Mouse (Mus musculus) ovary, postnatal 36 days (tissue): ENCODE results near the gene Ap3s2.

Experiments
- DNase-seq: peaks from one replicate; pipeline ENCODE4 v3.0.0; 2022; ENCODE audit warnings: low spot score, mixed read lengths

The Ap3s2 gene

GRCm38 (mm10) chr7:79888603-79889002 is 31.8 kb downstream of the Ap3s2 start:
- DNase-seq: peak; percentile 24

DNA sequence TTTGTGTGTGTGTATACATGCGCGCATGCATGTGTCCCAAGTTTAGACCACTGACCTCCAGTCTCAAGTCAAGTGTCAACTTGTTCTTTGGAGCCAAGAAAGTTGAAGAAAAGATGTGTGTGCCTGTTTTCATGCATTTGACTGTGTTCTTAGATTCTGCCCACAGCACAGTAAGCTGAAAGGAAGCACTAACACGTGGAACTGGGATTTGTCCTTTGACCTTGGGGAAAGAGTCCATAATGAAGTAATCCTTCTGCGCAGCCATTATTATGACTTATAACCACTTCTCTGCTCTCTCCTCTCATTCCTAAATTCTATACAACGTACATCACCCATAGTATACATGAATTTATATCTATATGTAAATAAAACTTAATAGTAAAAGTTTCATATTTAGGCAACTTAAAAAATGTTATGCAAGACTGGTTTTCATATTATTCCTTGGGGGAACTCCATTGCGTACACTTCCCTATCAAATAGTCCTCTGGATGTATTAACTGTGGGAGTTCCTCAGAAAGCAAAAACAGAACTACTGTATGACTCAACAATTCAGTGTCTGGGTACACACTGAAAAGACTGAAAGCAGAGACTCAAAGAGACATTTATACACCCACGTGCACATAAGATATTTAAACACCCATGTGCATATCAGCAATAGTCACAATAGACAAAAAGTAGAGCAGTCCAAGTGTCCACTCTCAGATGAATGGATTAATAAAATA is 36.7 kb downstream of the Ap3s2 start:
- no peak for DNase-seq

DNA sequence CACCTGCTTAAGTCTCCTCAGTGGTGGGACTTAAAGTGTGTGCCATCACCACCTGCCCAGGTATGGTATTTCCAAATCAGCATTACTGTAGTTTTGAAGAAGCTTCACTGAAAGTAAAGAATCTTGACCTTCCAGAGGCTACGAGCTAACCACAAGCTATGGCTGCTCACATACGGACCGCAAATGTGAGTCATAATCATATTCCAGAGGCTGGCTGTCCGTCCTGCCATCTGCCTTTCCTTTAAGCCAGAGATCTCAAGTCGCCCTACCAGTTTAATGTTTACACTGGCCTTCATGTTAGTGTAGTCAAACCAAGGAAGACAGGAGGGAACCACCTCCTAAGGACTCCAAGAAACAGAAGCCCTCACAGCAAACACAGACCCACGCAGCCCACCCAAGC is 38.5 kb downstream of the Ap3s2 start:
- DNase-seq: no peak

DNA sequence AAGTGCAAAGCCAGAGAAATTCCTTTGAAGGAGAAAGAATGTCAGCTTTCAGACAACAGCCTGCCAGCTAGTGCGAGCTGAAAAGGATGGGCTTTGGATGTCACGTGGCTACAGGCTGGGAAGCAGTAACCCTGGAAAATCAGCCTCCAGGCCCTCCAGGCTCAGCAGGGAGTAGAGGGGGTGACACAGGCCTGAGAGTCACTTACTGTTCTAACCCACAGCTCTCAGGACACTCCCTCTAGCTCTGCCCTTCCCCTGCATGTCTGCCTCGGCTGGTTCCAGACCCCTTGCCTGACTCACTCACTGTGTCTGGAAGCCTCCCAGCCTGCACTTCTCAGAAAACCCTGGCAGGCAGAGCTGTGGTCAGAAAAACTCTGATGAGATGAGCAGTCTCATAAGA is 39.5 kb downstream of the Ap3s2 start:
- no peak for DNase-seq

GRCm38 (mm10) chr7:79880033-79880432 is 40.4 kb downstream of the Ap3s2 start:
- no peak for DNase-seq

GRCm38 (mm10) chr7:79878455-79879025 is 41.9 kb downstream of the Ap3s2 start:
- no peak for DNase-seq

DNA sequence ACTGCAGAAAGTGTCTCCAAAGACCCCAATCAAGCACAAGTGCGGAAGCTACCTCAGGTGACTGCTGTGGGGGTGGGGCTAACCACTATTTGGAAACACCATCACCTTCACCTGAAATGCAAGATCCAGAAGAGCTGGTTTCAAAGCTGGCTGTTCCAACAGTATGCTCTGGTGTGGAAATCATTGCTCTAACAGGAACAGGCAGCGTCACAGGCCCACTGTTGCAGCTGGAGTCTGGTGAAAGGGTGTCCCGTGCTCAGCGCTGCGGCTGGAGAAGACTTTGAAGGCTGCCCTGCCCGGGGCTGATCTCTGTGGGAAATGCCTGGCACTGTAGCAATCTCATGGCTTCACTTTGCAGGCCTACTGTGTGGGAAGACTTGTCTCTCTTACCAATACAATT is 47.0 kb downstream of the Ap3s2 start:
- no peak for DNase-seq

DNA sequence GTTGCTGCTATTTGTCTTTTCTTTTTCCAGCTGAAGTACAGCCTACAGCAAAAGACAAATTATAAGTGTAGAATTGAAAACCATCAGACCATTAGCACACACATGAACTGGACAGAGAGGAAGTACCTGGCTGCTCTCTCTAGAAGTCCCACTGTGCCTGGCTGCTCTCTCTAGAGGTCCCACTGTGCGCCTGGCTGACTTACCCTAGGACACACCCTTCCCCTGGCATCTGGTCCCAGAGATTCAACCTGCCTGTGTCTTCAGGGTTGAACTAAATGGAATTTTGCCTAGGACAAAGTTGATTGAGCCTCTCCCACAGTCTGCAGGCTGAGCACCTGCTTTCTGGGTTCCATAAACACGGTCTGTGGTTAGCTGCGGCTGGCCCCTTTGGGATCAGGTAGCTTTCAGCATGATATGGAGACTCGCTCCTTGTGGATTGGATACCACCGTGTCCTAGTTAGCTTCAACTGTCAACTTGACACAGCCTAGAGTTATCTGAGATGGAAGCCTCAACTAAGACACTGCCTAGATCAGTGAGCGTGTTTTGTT is 48.6 kb downstream of the Ap3s2 start:
- DNase-seq: no peak

GRCm38 (mm10) chr7:79869072-79869719 is 51.3 kb downstream of the Ap3s2 start:
- no peak for DNase-seq

GRCm38 (mm10) chr7:79868475-79868874 is 52.0 kb downstream of the Ap3s2 start:
- no peak for DNase-seq

- DNase-seq: no peak
These were observed 52.6 kb downstream of the Ap3s2 start for GRCm38 (mm10) chr7:79867861-79868260.

DNA sequence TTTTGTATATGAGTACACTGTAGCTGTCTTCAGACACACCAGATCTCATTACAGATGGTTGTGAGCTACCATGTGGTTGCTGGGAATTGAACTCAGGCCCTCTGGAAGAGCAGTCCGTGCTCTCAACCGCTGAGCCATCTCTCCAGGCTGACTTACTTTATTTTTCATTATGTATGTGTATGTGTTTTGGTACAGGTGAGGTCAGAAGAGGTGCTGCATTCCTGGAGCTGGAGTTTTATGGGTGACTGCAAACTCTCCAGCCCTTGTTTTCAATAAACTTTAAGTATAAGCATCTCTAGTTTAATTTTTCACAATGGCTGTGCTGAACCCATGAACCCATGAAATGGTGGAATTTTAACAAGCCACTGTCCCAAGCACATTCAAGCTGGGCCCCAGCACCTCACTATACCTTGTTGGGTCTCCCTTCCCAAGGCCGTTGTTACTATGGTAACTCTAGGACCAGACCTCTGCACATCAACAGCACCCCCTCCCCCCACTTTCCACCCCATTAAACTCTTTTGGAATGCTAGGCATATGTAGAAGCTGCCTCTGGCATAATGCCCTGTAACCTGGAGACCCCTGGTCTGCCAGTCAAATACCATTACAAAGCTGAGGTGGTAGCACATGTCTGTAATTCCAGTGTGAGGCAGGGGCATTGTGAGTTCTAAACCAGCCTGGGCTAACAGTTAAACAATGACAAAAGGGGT is 54.0 kb downstream of the Ap3s2 start:
- no peak for DNase-seq

DNA sequence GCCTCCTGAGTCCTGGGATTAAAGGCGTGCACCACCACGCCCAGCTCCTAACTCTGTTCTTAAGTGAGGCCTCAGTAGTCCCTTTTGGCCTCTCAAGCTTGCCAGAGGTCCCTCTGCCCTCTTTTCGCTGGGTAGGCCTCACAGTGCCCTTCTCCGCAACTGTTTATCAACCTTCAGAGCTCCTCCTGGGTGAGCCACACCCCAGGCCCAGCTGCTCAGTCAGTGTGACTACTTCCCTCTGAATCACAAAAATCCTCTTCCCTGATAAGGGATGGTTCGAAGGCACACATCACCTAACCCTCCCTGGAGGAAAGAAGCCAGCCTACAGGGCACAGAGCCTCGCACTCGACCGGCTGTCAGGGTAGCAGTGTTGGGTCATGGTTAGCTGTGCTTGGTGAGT is 58.7 kb downstream of the Ap3s2 start:
- no peak for DNase-seq

DNA sequence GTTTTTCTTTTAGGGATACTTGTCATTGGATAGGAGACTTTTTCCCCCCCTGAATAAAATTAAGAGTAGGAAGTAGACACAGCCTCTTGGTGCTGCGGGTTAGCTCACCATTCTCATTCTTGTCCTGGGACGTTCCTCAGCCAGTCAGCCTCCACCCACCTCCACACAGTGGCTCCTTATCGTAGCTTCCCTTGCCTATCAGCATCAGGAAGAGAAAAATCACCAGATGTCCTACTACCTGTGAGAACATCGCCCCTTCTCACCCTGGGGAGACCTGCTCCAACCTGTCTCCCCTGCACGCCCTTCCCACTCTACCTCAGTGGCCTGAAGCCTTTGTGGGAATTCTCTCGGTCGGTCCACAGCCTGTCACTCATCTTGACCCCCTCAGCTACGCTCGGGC is 59.6 kb downstream of the Ap3s2 start, which contains the start of gene Anpep:
TSS of gene Anpep (minus strand) at position 249 of the 400 bp plus-strand sequence.
- no peak for DNase-seq

DNA sequence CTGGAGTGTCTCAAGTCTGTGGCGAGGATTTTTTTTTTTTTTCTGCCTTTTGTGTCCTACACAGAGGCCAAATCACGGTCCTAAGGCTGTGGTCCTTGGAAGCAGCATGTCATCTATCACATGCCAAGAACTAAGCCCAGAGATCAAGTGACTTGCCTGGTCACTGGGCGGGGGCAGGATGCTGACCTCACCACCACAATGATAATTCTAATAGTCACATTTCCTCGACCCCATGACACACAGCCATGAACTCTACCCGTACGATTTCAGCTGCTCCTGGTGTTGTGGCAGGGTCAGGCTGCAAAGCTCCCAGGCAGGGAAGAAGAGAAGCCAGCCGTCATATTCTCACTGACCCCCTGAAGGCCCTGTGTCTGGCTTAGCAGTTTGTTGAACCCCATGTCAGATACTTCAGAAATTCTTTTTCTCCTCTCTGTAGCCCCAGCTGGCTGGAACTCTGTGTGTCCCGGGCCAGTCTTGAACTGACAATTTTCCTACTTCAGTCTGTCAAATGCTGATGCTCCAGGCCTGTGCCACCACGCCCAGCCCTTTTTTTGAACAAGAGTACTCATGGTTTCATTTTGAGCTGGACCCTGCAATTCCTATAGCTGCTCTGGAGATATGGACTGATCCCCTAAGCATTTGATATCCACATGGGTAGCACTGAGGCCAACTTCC is 61.4 kb downstream of the Ap3s2 start:
- DNase-seq: no peak

- no peak for DNase-seq
These were observed 62.1 kb downstream of the Ap3s2 start for GRCm38 (mm10) chr7:79858202-79858934.

GRCm38 (mm10) chr7:79856305-79856704 is 64.1 kb downstream of the Ap3s2 start:
- no peak for DNase-seq

- DNase-seq: peak; percentile 55
These were observed 72.7 kb downstream of the Ap3s2 start for GRCm38 (mm10) chr7:79847456-79848451.

DNA sequence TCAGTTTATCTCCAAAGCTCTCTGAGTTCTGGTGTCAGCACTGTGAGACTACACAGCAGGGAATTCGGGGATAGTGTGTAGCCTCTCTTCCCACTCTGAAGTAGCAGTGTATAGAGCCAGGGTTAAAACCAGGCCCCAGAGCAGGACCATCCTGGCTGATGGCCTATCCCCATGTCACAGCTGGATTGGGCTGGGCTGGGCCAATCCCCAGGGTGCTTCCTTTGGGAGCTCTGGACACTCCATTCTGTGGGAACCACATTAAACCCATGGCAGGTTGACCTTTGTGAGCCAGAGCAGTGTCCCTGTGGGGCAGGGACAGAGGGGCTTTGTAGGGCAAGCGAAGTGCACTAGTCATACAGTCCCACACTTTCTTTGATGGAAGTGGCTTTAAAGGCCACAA is 74.1 kb downstream of the Ap3s2 start:
- no peak for DNase-seq
